Mouse (Mus musculus): Measurements from ENCODE around the gene Pced1a.

- no peak for TF ChIP-seq CTCF (IDR thresholded peaks at IDR 0.05; ENCODE audit: low read depth, low read length)
- no peak for TF ChIP-seq POLR2A (IDR thresholded peaks at IDR 0.05; ENCODE audit: borderline replicate concordance, low read depth, low read length)
Observed at GRCm38 (mm10) chr2:130421781-130422620, 2.5 kb downstream of the Pced1a start.

Measured in bone marrow macrophage, adult 2 months (primary cell).